Mouse (Mus musculus) spleen, adult 18-20 months (tissue): ENCODE data around the gene Fance.

ENCODE experiments used
- DNase-seq, 2 experiments: peaks; one replicate each; pipeline ENCODE4 v3.0.0; 2022; ENCODE audit warnings: mixed read lengths in 2 of 2

Fance gene

GRCm38 (mm10) chr17:28313212-28313879, at the start of gene Fance:
Gene Fance, plus strand, starts transcription at chr17:28313519.
- DNase-seq, result peak; percentile 92 to 94

DNA sequence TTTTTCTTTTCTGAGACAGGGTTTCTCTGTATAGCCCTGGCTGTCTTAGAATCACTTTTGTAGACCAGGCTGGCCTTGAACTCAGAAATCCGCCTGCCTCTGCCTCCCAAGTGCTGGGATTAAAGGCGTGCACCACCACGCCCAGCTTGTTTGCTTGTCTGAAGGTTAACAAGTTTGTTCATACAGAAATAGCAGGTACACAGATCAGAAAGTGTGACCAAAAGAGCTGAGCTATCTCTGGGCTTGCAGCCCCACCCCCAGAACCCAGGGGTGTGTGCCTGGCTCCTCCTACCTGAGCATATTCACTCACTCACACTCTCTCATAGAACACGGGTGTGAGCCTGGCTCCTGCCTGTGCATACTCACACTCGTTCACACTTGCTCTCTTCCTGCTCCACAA, 46.1 kb upstream of the Fance start:
- DNase-seq, result no peak

DNA sequence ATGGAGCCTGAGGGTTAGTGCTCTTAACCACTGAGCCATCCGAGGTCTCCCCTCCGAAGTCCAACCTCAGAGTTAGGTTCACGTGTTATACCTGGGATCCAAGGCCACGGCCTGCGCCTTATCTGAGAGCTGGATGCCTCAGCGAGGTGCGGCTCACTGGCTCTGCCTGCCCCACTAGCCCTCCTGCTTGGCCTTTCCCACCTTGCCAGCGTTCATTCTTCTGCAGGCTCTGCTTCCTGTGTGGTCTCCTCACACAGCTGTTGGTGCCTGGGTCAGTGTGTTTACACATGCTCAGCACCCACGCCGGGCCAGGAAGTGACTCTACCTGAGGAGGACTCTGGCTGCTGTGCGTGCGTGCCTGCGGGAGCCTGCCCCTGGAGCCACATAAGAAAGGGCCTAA, 43.2 kb upstream of the Fance start:
- DNase-seq, result no peak

DNA sequence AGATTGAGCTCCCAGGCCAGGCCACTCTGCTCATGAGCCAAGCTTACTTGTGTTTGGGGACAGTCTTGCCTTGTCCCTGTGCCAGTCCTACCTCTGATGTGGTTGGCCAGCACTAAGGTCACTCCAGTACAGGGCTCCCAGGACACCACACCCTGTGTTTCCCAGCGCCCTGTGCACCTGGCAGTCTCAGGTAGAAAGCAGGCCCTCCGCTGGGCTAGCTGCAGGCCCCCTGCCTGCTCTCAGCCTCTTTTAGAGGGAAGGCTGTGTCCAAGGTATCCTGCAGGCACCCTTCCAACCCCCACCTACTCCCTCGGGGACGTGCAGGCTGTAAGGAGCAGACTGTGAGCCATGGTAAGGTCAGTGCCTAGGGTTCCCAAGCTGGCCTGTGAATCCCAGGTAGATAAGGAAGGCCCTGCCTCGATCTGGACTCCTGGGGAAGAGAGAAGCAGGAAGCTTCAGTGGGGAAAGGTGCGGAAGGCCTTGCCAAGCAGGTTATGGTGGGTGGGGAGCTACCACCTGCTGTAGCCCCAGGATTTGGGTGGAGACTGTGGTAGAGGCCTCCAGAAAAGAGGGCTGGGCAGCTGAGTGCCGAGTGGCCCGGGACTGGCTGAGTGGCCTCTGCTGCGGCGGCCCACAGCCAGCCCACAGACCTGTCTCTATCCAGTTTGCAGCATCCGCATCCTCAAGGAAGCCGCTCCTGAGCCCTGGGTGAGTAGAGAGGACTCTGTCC, 41.6 kb upstream of the Fance start:
- no peak for DNase-seq

- DNase-seq, result no peak
Observed at GRCm38 (mm10) chr17:28272281-28272680, 41.0 kb upstream of the Fance start.

GRCm38 (mm10) chr17:28272837-28273236, 40.5 kb upstream of the Fance start:
- no peak for DNase-seq

- peak in 1 of 2 experiments; percentile 35 for DNase-seq
Observed at GRCm38 (mm10) chr17:28274739-28275138, 38.6 kb upstream of the Fance start.

GRCm38 (mm10) chr17:28277226-28277625, 36.1 kb upstream of the Fance start:
- no peak for DNase-seq

DNA sequence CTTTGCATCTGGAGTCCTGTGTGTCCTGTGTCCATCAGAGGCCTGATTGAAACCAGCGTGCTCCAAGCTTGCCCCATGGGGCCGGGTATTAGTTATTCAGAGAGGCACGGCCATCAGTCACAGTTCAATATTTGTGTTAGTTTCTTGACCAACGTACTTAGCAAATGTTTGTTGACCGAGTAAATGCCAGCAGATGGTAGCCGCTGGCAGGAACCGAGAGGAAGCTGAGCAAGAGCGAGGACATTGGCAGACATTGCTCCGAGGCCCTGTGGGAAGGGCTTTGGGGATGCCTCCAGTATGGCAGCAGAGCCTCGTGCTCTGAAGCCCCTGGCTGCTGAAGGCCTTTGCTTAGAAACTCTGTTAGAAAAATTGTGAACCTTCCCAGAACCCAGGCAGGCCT, 35.6 kb upstream of the Fance start:
- no peak for DNase-seq

DNA sequence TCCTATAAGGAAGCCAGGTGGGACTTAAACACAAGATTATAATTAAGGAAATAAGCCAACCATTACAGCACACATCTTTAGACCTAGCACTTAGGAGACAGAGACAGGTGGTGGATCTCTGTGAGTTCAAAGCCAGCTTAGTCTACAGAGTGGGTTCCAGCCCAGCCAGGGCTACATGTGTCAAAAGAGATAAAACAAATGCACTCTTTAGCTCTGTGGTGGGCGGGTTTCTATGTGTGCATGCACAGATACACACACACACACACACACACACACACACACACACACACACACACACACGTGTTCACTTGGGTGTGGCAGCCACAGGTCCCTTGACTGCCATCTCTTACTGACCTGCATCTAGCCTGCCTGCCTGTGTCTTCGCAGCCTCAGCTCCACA, 35.2 kb upstream of the Fance start:
- DNase-seq, result no peak

GRCm38 (mm10) chr17:28279236-28279635, 34.1 kb upstream of the Fance start:
- no peak for DNase-seq

DNA sequence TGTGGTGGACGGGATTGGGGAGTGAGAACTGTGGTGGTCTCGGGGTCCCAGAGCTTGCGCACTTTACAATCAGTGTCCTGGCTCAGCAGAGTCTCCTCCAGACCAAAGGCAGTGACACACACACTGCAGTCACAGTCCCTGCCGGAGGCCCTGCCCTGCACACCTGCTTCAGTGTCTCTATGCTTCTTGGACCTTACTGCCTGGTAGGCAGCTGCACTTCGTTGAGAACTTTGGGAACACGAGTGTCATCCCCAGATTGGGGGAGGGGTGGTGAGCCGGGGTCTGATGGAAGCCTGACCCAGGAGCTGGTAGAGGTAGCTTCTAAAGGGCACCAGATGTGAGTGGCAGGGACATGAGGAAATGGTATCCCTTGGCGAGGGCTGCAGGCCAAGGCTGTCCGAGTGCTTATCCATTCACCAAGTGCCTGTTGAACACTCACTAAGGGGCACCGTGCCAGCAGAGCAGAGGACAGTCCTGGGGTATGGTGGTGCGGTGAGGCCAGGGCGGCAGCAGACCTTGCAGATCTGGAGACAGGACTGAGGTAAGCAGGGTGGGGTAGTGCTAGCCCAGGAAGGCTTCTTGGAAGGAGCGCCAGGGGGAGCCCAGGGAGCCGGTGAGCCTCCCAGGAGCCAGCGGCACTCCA, 33.4 kb upstream of the Fance start:
- DNase-seq, result no peak

DNA sequence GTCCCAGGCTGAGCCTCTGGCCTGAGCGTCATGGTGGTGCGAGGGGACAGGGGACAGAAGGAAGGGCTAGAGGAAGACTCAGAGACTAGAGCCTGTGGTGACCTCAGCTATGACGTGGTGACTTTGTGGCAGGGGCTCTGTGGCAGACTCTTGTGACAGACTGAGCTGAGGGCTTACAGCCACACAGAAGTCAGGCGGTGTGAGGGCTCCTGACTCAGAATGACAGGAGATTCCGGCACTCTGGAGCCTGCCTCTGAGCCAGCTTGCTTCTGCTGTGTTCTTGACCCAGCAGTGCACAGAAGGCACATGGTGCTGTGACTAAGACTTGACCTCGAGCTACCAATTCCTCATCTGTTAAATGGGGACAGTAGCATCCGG, 32.9 kb upstream of the Fance start:
- no peak for DNase-seq

GRCm38 (mm10) chr17:28280831-28281377, 32.4 kb upstream of the Fance start:
- DNase-seq, result no peak

DNA sequence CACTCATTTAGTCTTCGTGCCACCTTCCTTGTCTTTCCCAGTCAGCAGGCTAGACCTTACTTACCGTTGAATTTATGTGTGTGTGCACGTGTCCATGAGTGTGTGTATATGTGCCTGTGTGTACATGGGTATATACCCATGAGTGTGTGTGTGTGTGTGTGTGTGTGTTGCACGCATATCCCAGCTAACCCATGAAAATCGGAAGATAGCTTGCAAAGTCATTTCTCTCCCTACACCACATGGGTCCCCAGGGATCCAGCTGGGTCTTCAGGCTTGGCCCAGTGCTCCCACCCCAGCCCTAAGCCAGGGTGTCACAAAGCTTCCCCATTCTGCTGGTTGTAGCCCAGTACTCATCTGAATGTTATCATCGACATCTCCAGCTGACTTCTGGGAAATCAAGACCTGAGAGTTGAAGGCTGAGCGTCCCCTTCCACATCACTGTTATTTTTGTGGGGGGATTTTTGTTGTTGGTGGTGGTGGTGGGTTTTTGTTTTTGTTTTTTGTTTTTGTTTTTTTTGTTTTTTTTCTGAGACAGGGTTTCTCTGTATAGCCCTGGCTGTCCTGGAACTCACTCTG, 31.4 kb upstream of the Fance start:
- DNase-seq, result no peak

DNA sequence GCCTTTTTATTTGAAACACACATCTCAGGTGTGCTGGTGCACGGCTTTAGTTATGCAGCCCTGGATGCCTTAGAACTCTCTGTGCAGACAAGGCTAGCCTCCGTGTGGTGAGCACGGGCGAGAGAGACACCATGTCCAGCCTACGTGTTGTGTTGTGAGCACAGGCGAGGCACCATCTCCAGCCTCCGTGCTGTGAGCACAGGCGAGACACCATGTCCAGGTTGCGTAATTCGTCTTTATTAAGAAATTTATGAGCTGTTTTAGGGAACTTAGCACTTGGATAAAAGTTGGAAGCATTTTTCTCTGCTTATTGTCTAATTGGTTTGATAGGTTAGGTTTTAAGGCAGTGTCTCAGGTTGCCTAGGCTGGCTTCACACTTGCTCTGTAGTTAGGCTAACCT, 30.1 kb upstream of the Fance start:
- DNase-seq, result no peak

DNA sequence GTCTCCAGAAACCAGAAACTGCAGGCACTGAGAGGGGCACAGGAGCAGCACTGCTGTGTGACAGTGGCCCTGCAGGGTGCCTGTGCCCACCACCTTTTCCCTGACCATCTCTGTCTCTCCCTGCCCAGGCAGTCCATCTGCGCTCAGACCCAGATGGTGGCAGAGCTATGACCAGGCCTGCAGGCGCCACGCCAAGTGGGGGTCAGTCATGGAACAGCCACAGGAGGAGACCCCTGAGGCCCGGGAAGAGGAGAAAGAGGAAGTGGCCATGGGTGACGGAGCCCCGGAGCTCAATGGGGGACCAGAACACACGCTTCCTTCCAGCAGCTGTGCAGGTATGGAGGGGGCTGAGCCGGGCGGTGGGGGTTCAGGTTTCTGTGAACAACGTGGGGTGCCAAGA, 27.2 kb upstream of the Fance start:
- no peak for DNase-seq

DNA sequence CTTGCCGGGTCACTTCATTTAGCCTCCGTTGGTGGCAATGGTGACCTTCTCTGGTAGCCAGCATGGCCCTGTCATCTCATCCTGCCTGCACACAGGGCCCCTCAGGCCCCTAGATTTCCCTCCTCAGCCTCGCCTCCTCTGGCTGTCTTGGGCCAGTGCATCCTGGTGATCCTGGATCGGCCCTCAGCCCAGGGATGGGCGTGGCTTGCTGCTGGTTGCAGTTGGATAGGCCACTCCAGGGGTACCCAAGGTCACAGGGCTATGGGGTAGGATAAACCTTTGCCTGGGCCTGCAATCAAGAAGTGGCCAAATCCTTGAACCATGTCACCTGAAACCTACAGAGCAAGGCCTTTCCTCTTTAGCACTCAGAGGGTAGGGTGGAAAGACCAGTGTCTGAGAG, 26.4 kb upstream of the Fance start:
- no peak for DNase-seq

- no peak for DNase-seq
Observed at GRCm38 (mm10) chr17:28287578-28287977, 25.7 kb upstream of the Fance start.

DNA sequence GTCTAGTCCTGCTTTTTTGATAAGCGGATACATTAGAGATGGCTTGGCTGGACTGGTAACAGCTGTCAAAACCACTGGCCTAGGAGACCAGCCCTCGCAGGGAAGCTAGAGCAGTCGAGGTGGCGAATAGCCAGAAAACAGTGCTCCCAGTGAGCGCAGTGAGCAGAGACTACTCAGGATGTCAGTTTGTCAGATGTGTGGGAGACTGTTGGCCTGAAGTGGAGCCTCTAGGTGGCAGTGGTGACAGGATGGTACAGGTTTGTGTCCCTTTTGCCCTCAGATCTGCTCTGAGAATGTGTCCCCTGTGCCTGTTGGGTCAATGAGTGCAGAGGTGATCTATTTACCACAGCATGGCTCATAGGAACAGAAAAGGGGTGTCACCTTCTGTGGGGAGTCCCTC, 25.3 kb upstream of the Fance start:
- DNase-seq, result no peak

- DNase-seq, result no peak
Observed at GRCm38 (mm10) chr17:28290262-28290661, 23.1 kb upstream of the Fance start.

- no peak for DNase-seq
Observed at GRCm38 (mm10) chr17:28290671-28291070, 22.6 kb upstream of the Fance start.

GRCm38 (mm10) chr17:28291346-28291745, 22.0 kb upstream of the Fance start:
- no peak for DNase-seq

GRCm38 (mm10) chr17:28293716-28294115, 19.6 kb upstream of the Fance start:
- no peak for DNase-seq
